Mouse (Mus musculus): Measurements from ENCODE around the gene Trmt1.

Gene Trmt1

GRCm38 (mm10) chr8:84687705-84688100, 1.6 kb downstream of the Trmt1 start, which contains the start of gene Nacc1:
Gene Nacc1, minus strand, starts transcription at chr8:84687862.
- in situ Hi-C loops (cut with MboI; ENCODE audit: unreplicated experiment in 2 of 2) = no loop called here

- in situ Hi-C loops (cut with MboI; ENCODE audit: unreplicated experiment in 2 of 2) = no loop called here
Observed at GRCm38 (mm10) chr8:84689091-84689915, 3.2 kb downstream of the Trmt1 start.

- in situ Hi-C loops (cut with MboI; ENCODE audit: unreplicated experiment in 2 of 2) = no loop called here
Observed at GRCm38 (mm10) chr8:84693332-84693731, 7.2 kb downstream of the Trmt1 start.

- in situ Hi-C loops (cut with MboI; ENCODE audit: unreplicated experiment in 2 of 2) = loop anchor here in 1 of 2 experiments (5.0 kb wide), 1 partner anchor 33 kb away; the partner anchor contains the start of gene Ier2
Observed at GRCm38 (mm10) chr8:84695140-84695539, 9.0 kb downstream of the Trmt1 start.

- in situ Hi-C loops (cut with MboI; ENCODE audit: unreplicated experiment in 2 of 2) = loop anchor here in 1 of 2 experiments (5.0 kb wide), 1 partner anchor 35 kb away; the partner anchor contains the start of gene Ier2
Observed at GRCm38 (mm10) chr8:84697166-84698130, 11.3 kb downstream of the Trmt1 start.

GRCm38 (mm10) chr8:84698288-84698687, 12.2 kb downstream of the Trmt1 start:
- in situ Hi-C loops (cut with MboI; ENCODE audit: unreplicated experiment in 2 of 2) = loop anchor here in 1 of 2 experiments (5.0 kb wide), 1 partner anchor 36 kb away; the partner anchor contains the start of gene Ier2

- in situ Hi-C loops (cut with MboI; ENCODE audit: unreplicated experiment in 2 of 2) = loop anchor here in 1 of 2 experiments (5.0 kb wide), 1 partner anchor 37 kb away; the partner anchor contains the start of gene Ier2
Observed at GRCm38 (mm10) chr8:84698929-84699401, 12.9 kb downstream of the Trmt1 start.

GRCm38 (mm10) chr8:84699861-84700322, 13.8 kb downstream of the Trmt1 start:
- in situ Hi-C loops (cut with MboI; ENCODE audit: unreplicated experiment in 2 of 2) = loop anchor here (5.0 to 10.0 kb wide), 3 partner anchors 38 to 495 kb away; partner anchors contain the start of genes Ier2 (in 2 of the 2) and Junb (in 1 of the 2)

GRCm38 (mm10) chr8:84700526-84700925, 14.4 kb downstream of the Trmt1 start:
- in situ Hi-C loops (cut with MboI; ENCODE audit: unreplicated experiment in 2 of 2) = loop anchor here in 1 of 2 experiments (5.0 to 10.0 kb wide), 3 partner anchors 38 to 496 kb away; partner anchors contain the start of genes Ier2 and Junb

GRCm38 (mm10) chr8:84700941-84701911, 15.1 kb downstream of the Trmt1 start, which contains the start of gene Lyl1:
Gene Lyl1, plus strand, starts transcription at chr8:84701457.
- in situ Hi-C loops (cut with MboI; ENCODE audit: unreplicated experiment in 2 of 2) = loop anchor here in 1 of 2 experiments (5.0 to 10.0 kb wide), 3 partner anchors 39 to 496 kb away; partner anchors contain the start of genes Ier2 and Junb

GRCm38 (mm10) chr8:84702561-84702960, 16.5 kb downstream of the Trmt1 start:
- in situ Hi-C loops (cut with MboI; ENCODE audit: unreplicated experiment in 2 of 2) = loop anchor here in 1 of 2 experiments (5.0 to 10.0 kb wide), 3 partner anchors 40 to 498 kb away; partner anchors contain the start of genes Ier2 and Junb

GRCm38 (mm10) chr8:84702963-84703465, 16.9 kb downstream of the Trmt1 start:
- in situ Hi-C loops (cut with MboI; ENCODE audit: unreplicated experiment in 2 of 2) = loop anchor here in 1 of 2 experiments (5.0 to 10.0 kb wide), 3 partner anchors 41 to 498 kb away; partner anchors contain the start of genes Ier2 and Junb

- in situ Hi-C loops (cut with MboI; ENCODE audit: unreplicated experiment in 2 of 2) = loop anchor here in 1 of 2 experiments (5.0 to 10.0 kb wide), 3 partner anchors 41 to 499 kb away; partner anchors contain the start of genes Ier2 and Junb
Observed at GRCm38 (mm10) chr8:84703466-84704249, 17.6 kb downstream of the Trmt1 start.

GRCm38 (mm10) chr8:84704356-84704755, 18.2 kb downstream of the Trmt1 start:
- in situ Hi-C loops (cut with MboI; ENCODE audit: unreplicated experiment in 2 of 2) = loop anchor here in 1 of 2 experiments (5.0 to 10.0 kb wide), 3 partner anchors 42 to 500 kb away; partner anchors contain the start of genes Ier2 and Junb

GRCm38 (mm10) chr8:84704867-84705831, 19.0 kb downstream of the Trmt1 start:
- in situ Hi-C loops (cut with MboI; ENCODE audit: unreplicated experiment in 2 of 2) = loop anchor here in 1 of 2 experiments (5.0 to 10.0 kb wide), 3 partner anchors 43 to 500 kb away; partner anchors contain the start of genes Ier2 and Junb

- in situ Hi-C loops (cut with MboI; ENCODE audit: unreplicated experiment in 2 of 2) = loop anchor here in 1 of 2 experiments (10.0 kb wide), 1 partner anchor 501 kb away; no protein-coding TSS in a partner anchor
Observed at GRCm38 (mm10) chr8:84705960-84706359, 19.9 kb downstream of the Trmt1 start.

Measured in v-Abl transformed pro-B cells (cell line).